ENCODE assay signal across 8 mouse cellular contexts in the genomic region with DNA sequence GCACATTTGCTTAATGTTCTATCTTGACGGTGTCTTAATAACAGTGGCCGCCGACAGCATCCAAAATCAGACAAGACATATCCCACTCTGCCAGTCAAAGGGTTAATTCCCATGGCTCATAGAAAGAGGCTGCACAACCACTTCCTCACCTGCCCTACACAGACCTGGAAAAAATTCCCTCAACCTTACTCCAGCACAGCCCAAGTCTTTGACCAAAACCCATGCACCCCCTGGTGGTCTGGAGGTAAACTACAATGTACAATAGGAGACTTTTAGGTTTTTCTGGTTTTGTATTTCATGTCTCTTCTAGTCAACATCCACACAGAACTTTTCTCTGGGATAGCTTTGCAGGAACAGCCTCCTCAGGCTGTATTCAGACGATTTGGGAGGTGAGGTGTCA. TPM values are rescaled to one million over a fixed set of nuclear protein-coding genes. Genes with fewer than 3 reads are reported as not detected.
DNase-seq lines count a peak whose midpoint lies in the region; ATAC-seq and TF ChIP-seq lines count a peak whose summit lies in the region.

No protein-coding gene starts in this region.

- H3K4me2 ChIP-seq in forebrain, postnatal 0 days (ENCODE audit: low read depth): no peak overlapping the region
- no peak overlapping the region for H3K4me2 ChIP-seq in forebrain, embryonic 16.5 days (ENCODE audit: low read length)
- no peak overlapping the region for H3K4me2 ChIP-seq in midbrain, embryonic 11.5 days
- no peak overlapping the region; the same call in 1 of the 2 replicates for H3K4me2 ChIP-seq in stomach, embryonic 16.5 days (ENCODE audit: low read depth, low read length)

- no peak overlapping the region for H3K9ac ChIP-seq in forebrain, postnatal 0 days
- no peak overlapping the region for H3K9ac ChIP-seq in forebrain, embryonic 16.5 days (replicated peaks; ENCODE audit: low read depth, low read length)
- H3K9ac ChIP-seq in midbrain, embryonic 11.5 days (ENCODE audit: low read length): no peak overlapping the region
- no peak overlapping the region for H3K9ac ChIP-seq in stomach, embryonic 16.5 days (ENCODE audit: low read length)

- H3K9me3 ChIP-seq in forebrain, postnatal 0 days (ENCODE audit: low read length): no peaks in the 10 kb centered on the region
- no peaks in the 10 kb centered on the region for H3K9me3 ChIP-seq in forebrain, embryonic 16.5 days (ENCODE audit: control insufficient read depth, low read length)
- H3K9me3 ChIP-seq in E14TG2a.4 (ENCODE audit: low read length): no peaks in the 10 kb centered on the region
- no peaks in the 10 kb centered on the region for H3K9me3 ChIP-seq in midbrain, embryonic 11.5 days (ENCODE audit: control insufficient read depth, low read length)
- no peaks in the 10 kb centered on the region for H3K9me3 ChIP-seq in stomach, embryonic 16.5 days (replicated peaks; ENCODE audit: control insufficient read depth, low read length)

- peak; percentile 70 for TF ChIP-seq CTCF in forebrain, postnatal 0 days (IDR thresholded peaks at IDR 0.05; ENCODE audit: low read depth)
- TF ChIP-seq CTCF in E14TG2a.4 (conservative IDR thresholded peaks at IDR 0.05; ENCODE audit: low read length): peak; percentile 73

- H3K27ac ChIP-seq in forebrain, postnatal 0 days (ENCODE audit: low read depth, low read length): no peak overlapping the region
- H3K27ac ChIP-seq in forebrain, embryonic 16.5 days (ENCODE audit: low read length): no peak overlapping the region
- H3K27ac ChIP-seq in midbrain, embryonic 11.5 days (ENCODE audit: low read depth, low read length): no peak overlapping the region
- H3K27ac ChIP-seq in stomach, embryonic 16.5 days (ENCODE audit: low read length): peak overlapping the region; percentile 73

- ATAC-seq in forebrain, postnatal 0 days: peak; percentile 56
- ATAC-seq in forebrain, embryonic 16.5 days: no peak
- ATAC-seq in midbrain, embryonic 11.5 days (ENCODE audit: low FRiP score): no peak
- no peak for ATAC-seq in stomach, embryonic 16.5 days (ENCODE audit: insufficient read depth, low FRiP score)

- H3K4me3 ChIP-seq in forebrain, postnatal 0 days (ENCODE audit: low read depth, low read length): no peak overlapping the region
- H3K4me3 ChIP-seq in forebrain, embryonic 16.5 days (replicated peaks; ENCODE audit: low read length): no peak overlapping the region
- no peak overlapping the region for H3K4me3 ChIP-seq in E14TG2a.4 (replicated peaks; ENCODE audit: low read length)
- H3K4me3 ChIP-seq in midbrain, embryonic 11.5 days (ENCODE audit: low read depth, low read length): no peak overlapping the region
- H3K4me3 ChIP-seq in stomach, embryonic 16.5 days (replicated peaks; ENCODE audit: low read length): no peak overlapping the region

- DNase-seq in forebrain, postnatal 0 days: peak; percentile 59
- peak; percentile 41 for DNase-seq in c-Kit-positive CD71-positive TER-119-positive erythroid progenitor cells, embryonic 14.5 days (ENCODE audit: low spot score)
- DNase-seq in gastrocnemius, postnatal 4 days (ENCODE audit: low spot score in 2 of 2): peak; percentile 54 to 71
- DNase-seq in kidney, postnatal 25 days: peak; percentile 56 to 84
- DNase-seq in midbrain, embryonic 11.5 days (ENCODE audit: low spot score, missing footprints): peak; percentile 88

- H3K27me3 ChIP-seq in forebrain, postnatal 0 days (ENCODE audit: insufficient read depth, low read length): no peaks in the 10 kb centered on the region
- no peaks in the 10 kb centered on the region for H3K27me3 ChIP-seq in forebrain, embryonic 16.5 days (replicated peaks; ENCODE audit: control insufficient read depth, insufficient read depth, low read length)
- H3K27me3 ChIP-seq in E14TG2a.4 (ENCODE audit: insufficient read depth, low read length): peaks cover 11% of the 10 kb centered on the region
- no peaks in the 10 kb centered on the region for H3K27me3 ChIP-seq in midbrain, embryonic 11.5 days (ENCODE audit: control insufficient read depth, insufficient read depth, low read length)
- no peaks in the 10 kb centered on the region for H3K27me3 ChIP-seq in stomach, embryonic 16.5 days (ENCODE audit: control insufficient read depth, insufficient read depth, low read length)

- WGBS in forebrain, postnatal 0 days: 84% methylated on average over 4 of the region's 4 CpGs
- 89% methylated on average over 4 of the region's 4 CpGs for WGBS in forebrain, embryonic 16.5 days
- 85% methylated on average over 4 of the region's 4 CpGs for WGBS in midbrain, embryonic 11.5 days
- 64% methylated on average over 4 of the region's 4 CpGs for WGBS in stomach, embryonic 16.5 days

- no peaks in the 10 kb centered on the region for H3K4me1 ChIP-seq in forebrain, postnatal 0 days (ENCODE audit: insufficient read depth)
- peaks cover 9% of the 10 kb centered on the region for H3K4me1 ChIP-seq in forebrain, embryonic 16.5 days (replicated peaks; ENCODE audit: control insufficient read depth, insufficient read depth, low read length)
- no peaks in the 10 kb centered on the region; the same call in 1 of the 2 replicates for H3K4me1 ChIP-seq in E14TG2a.4 (replicated peaks; ENCODE audit: low read depth, low read length)
- H3K4me1 ChIP-seq in midbrain, embryonic 11.5 days (ENCODE audit: control insufficient read depth, insufficient read depth, low read length): no peaks in the 10 kb centered on the region
- H3K4me1 ChIP-seq in stomach, embryonic 16.5 days (ENCODE audit: control insufficient read depth, insufficient read depth, low read length): 0 out of 2 replicates have a peak, but pooled peaks cover 3% of the 10 kb centered on the region

- H3K36me3 ChIP-seq in forebrain, postnatal 0 days (ENCODE audit: insufficient read depth): no peaks in the 10 kb centered on the region
- H3K36me3 ChIP-seq in forebrain, embryonic 16.5 days (ENCODE audit: control insufficient read depth, insufficient read depth): no peaks in the 10 kb centered on the region
- no peaks in the 10 kb centered on the region for H3K36me3 ChIP-seq in E14TG2a.4 (ENCODE audit: insufficient read depth, low read length)
- no peaks in the 10 kb centered on the region for H3K36me3 ChIP-seq in midbrain, embryonic 11.5 days (ENCODE audit: control insufficient read depth, insufficient read depth, low read length)
- H3K36me3 ChIP-seq in stomach, embryonic 16.5 days (ENCODE audit: control insufficient read depth, insufficient read depth, low read length): no peaks in the 10 kb centered on the region

RNA-seq across cellular contexts. Expression of a gene that starts 32.8 kb away (rescaled TPM):
- 143 and 212 TPM in 2 replicates for total RNA-seq in forebrain, postnatal 0 days (2014; rRNA removed)
- 132 and 175 TPM in 2 replicates for polyA plus RNA-seq in forebrain, postnatal 0 days (2015; fragmentation: Nextera tagmentation; extraction: Ambion mirVana)
- polyA plus RNA-seq in forebrain, embryonic 16.5 days (2015; fragmentation: Nextera tagmentation; extraction: Ambion mirVana): 124 and 142 TPM in 2 replicates
- total RNA-seq in gastrocnemius, postnatal 4 days (2021): 100 to 1,000 TPM; 117 to 127 TPM
- 137 and 138 TPM in 2 replicates for polyA plus RNA-seq in midbrain, embryonic 11.5 days (2014; fragmentation: Nextera tagmentation; extraction: Ambion mirVana)
- 85.9 and 90.7 TPM in 2 replicates for polyA plus RNA-seq in stomach, embryonic 16.5 days (2015; fragmentation: Nextera tagmentation; extraction: Ambion mirVana)
